Mouse (Mus musculus) ES-Bruce4 (cell line): ENCODE results near the gene Ndufaf2.

Source experiments
- CTCF ChIP-seq: IDR thresholded peaks from one replicate; pipeline ENCODE4 v1.8.1; 2011; ENCODE audit warnings: low read depth, low read length
- POLR2A ChIP-seq: IDR thresholded peaks from one replicate; pipeline ENCODE4 v1.8.1; 2011; ENCODE audit warnings: low read length; ENCODE audit not compliant: insufficient read depth

DNA sequence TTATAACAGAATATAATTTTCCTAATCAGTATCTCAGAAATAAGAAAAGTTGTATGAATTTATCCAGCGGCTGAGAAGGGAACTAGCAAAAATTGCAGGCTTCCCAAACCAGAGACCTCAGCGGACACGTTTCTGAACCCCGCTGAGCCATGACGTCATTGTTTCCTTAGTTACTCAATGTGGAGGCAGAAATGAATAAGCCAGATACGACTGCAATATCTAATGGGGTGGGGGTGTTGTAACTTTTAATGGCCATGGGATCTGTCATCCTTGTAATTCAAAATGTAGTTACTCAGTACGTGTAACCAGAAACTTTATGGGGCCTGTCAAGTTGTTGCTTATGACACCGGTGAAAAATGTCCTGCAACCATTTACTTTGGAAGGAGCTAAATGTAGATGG, 145.3 kb downstream of the Ndufaf2 start:
- TF ChIP-seq CTCF (no peak), POLR2A (no peak)
